Mouse (Mus musculus) myocyte (in vitro differentiated cells): ENCODE measurements at regions not wholly inside any gene's neighbourhood (a gene's known extent, or its start where the extent isn't known, plus 50 kb on each side); places are given as distances from the start of the nearest gene placed in this dataset.
A peak's percentile ranks its signal among the peaks of the same experiment; 100 is the strongest.

Source experiments
- H3K27me3 ChIP-seq: one replicate; pipeline ENCODE4 v1.6.1; 2011; ENCODE audit not compliant: control insufficient read depth, insufficient read depth, insufficient read length
- H3K36me3 ChIP-seq: one replicate; pipeline ENCODE4 v1.6.1; 2011; ENCODE audit not compliant: control insufficient read depth, insufficient read depth
- H3K4me2 ChIP-seq: one replicate; pipeline ENCODE4 v1.6.1; 2011; ENCODE audit warnings: low read depth, control low read depth
- H3K4me3 ChIP-seq: one replicate; pipeline ENCODE4 v1.5.1; 2011; ENCODE audit warnings: mild to moderate bottlenecking, control low read depth, moderate library complexity
- H3K79me2 ChIP-seq: one replicate; pipeline ENCODE4 v1.6.1; 2011; ENCODE audit not compliant: control insufficient read depth, insufficient read depth
- H3ac ChIP-seq: one replicate; pipeline ENCODE4 v1.6.1; 2011; ENCODE audit not compliant: control insufficient read depth, insufficient read length
- CEBPB ChIP-seq: IDR thresholded peaks from 2 replicates; pipeline ENCODE4 v1.6.1; 2011; ENCODE audit warnings: mild to moderate bottlenecking, moderate library complexity; ENCODE audit not compliant: poor library complexity, insufficient read depth, severe bottlenecking
- E2F4 ChIP-seq: IDR thresholded peaks from one replicate; pipeline ENCODE4 v1.6.1; 2011; ENCODE audit warnings: mild to moderate bottlenecking, control low read depth, moderate library complexity; ENCODE audit not compliant: insufficient read depth
- MAX ChIP-seq: IDR thresholded peaks from one replicate; pipeline ENCODE4 v1.6.1; 2011; ENCODE audit warnings: low read depth, mild to moderate bottlenecking, control low read depth
- MYOD1 ChIP-seq, 3 experiments: IDR thresholded peaks; one replicate each; pipeline ENCODE4 v1.6.1; 2011; ENCODE audit warnings: control low read depth in 2 of 3, low read depth in 2 of 3, mild to moderate bottlenecking in 2 of 3, moderate library complexity in 1 of 3; ENCODE audit not compliant: insufficient read length in 2 of 3, control insufficient read depth in 1 of 3
- MYOG ChIP-seq, 3 experiments: IDR thresholded peaks; one replicate each; pipeline ENCODE4 v1.6.1; 2011; ENCODE audit warnings: control low read depth in 2 of 3, low read depth in 2 of 3, mild to moderate bottlenecking in 2 of 3; ENCODE audit not compliant: insufficient read length in 2 of 3, control insufficient read depth in 1 of 3, insufficient read depth in 1 of 3
- POLR2A ChIP-seq: IDR thresholded peaks from one replicate; pipeline ENCODE4 v1.6.1; 2011; ENCODE audit warnings: low read depth, mild to moderate bottlenecking, control low read depth, moderate library complexity; ENCODE audit not compliant: insufficient read length
- POLR2AphosphoS2 ChIP-seq: IDR thresholded peaks from one replicate; pipeline ENCODE4 v1.6.1; 2011; ENCODE audit warnings: low read depth, control low read depth; ENCODE audit not compliant: insufficient read length
- REST ChIP-seq: IDR thresholded peaks from one replicate; pipeline ENCODE4 v1.6.1; 2011; ENCODE audit warnings: mild to moderate bottlenecking, control low read depth, moderate library complexity; ENCODE audit not compliant: insufficient read depth, insufficient read length
- SRF ChIP-seq: IDR thresholded peaks from one replicate; pipeline ENCODE4 v1.6.1; 2011; ENCODE audit warnings: low read depth; ENCODE audit not compliant: control insufficient read depth, insufficient read length
- TCF12 ChIP-seq: IDR thresholded peaks from one replicate; pipeline ENCODE4 v1.6.1; 2011; ENCODE audit warnings: mild to moderate bottlenecking, control low read depth; ENCODE audit not compliant: poor library complexity, insufficient read depth, severe bottlenecking
- TCF3 ChIP-seq: IDR thresholded peaks from one replicate; pipeline ENCODE4 v1.6.1; 2011; ENCODE audit warnings: low read depth, control low read depth; ENCODE audit not compliant: insufficient read length
- USF1 ChIP-seq: IDR thresholded peaks from one replicate; pipeline ENCODE4 v1.6.1; 2011; ENCODE audit warnings: low read depth, mild to moderate bottlenecking, control low read depth, moderate library complexity

- H3K27me3 ChIP-seq = no peaks in the 10 kb centered on the region
- H3K4me2 ChIP-seq = peak overlapping the region; percentile 31
- TF ChIP-seq MAX (no peak), SRF (no peak), E2F4 (no peak), REST (no peak)
- no peaks in the 10 kb centered on the region for H3K79me2 ChIP-seq
- H3ac ChIP-seq = no peak overlapping the region
- no peak overlapping the region for H3K4me3 ChIP-seq
- H3K36me3 ChIP-seq = no peaks in the 10 kb centered on the region
Observed at GRCm38 (mm10) chr1:137560389-137561268, 600.4 kb upstream of the Nr5a2 start.

- Histone ChIP-seq H3K4me2 (no peak overlapping the region), H3K36me3 (no peaks in the 10 kb centered on the region), H3K79me2 (no peaks in the 10 kb centered on the region), H3ac (no peak overlapping the region), H3K27me3 (no peaks in the 10 kb centered on the region), H3K4me3 (no peak overlapping the region)
- TF ChIP-seq REST (no peak), MAX (no peak), USF1 (no peak), POLR2A (no peak), MYOG (IDR thresholded peaks at IDR 0.05; ENCODE audit: control insufficient read depth in 1 of 3, insufficient read depth in 1 of 3, insufficient read length in 2 of 3, low read depth in 2 of 3) (no peak), TCF12 (no peak), CEBPB (no peak), SRF (no peak), TCF3 (no peak), MYOD1 (IDR thresholded peaks at IDR 0.05; ENCODE audit: control insufficient read depth in 1 of 3, insufficient read length in 2 of 3, low read depth in 2 of 3) (no peak), E2F4 (no peak), POLR2AphosphoS2 (no peak)
Observed at GRCm38 (mm10) chr1:137549659-137550058, 589.4 kb upstream of the Nr5a2 start.

GRCm38 (mm10) chr1:137545666-137546065 lies 585.4 kb upstream of the Nr5a2 start:
- Histone ChIP-seq H3K79me2 (no peaks in the 10 kb centered on the region), H3K4me3 (no peak overlapping the region), H3K4me2 (no peak overlapping the region), H3ac (no peak overlapping the region), H3K36me3 (no peaks in the 10 kb centered on the region), H3K27me3 (no peaks in the 10 kb centered on the region)
- TF ChIP-seq E2F4 (no peak), SRF (no peak), MYOD1 (IDR thresholded peaks at IDR 0.05; ENCODE audit: control insufficient read depth in 1 of 3, insufficient read length in 2 of 3, low read depth in 2 of 3) (no peak), USF1 (no peak), CEBPB (no peak), TCF3 (no peak), POLR2A (no peak), TCF12 (no peak), MYOG (IDR thresholded peaks at IDR 0.05; ENCODE audit: control insufficient read depth in 1 of 3, insufficient read depth in 1 of 3, insufficient read length in 2 of 3, low read depth in 2 of 3) (no peak), REST (no peak), POLR2AphosphoS2 (no peak), MAX (no peak)

- no peak overlapping the region for H3ac ChIP-seq
- H3K36me3 ChIP-seq = no peaks in the 10 kb centered on the region
- TF ChIP-seq E2F4 (no peak), USF1 (no peak)
- H3K79me2 ChIP-seq = no peaks in the 10 kb centered on the region
- no peak overlapping the region for H3K4me3 ChIP-seq
- H3K4me2 ChIP-seq = no peak overlapping the region
- no peaks in the 10 kb centered on the region for H3K27me3 ChIP-seq
Observed at GRCm38 (mm10) chr1:137543828-137544227, 583.6 kb upstream of the Nr5a2 start.

- Histone ChIP-seq H3K79me2 (no peaks in the 10 kb centered on the region), H3K4me2 (no peak overlapping the region), H3K36me3 (no peaks in the 10 kb centered on the region), H3ac (no peak overlapping the region), H3K4me3 (no peak overlapping the region), H3K27me3 (no peaks in the 10 kb centered on the region)
- TF ChIP-seq MYOD1 (IDR thresholded peaks at IDR 0.05; ENCODE audit: control insufficient read depth in 1 of 3, insufficient read length in 2 of 3, low read depth in 2 of 3) (no peak), TCF12 (no peak), POLR2A (no peak), CEBPB (no peak), USF1 (no peak), TCF3 (no peak), SRF (no peak), E2F4 (no peak), POLR2AphosphoS2 (no peak), REST (no peak), MYOG (IDR thresholded peaks at IDR 0.05; ENCODE audit: control insufficient read depth in 1 of 3, insufficient read depth in 1 of 3, insufficient read length in 2 of 3, low read depth in 2 of 3) (no peak), MAX (no peak)
Observed at GRCm38 (mm10) chr1:137541453-137541852, 581.2 kb upstream of the Nr5a2 start.
